Mouse (Mus musculus) intestine, embryonic 15.5 days (tissue): ENCODE results near the gene Dst. TPM values are rescaled to one million over a fixed set of nuclear protein-coding genes. Genes with fewer than 3 reads are reported as not detected.
A peak's percentile ranks its signal among the peaks of the same experiment; 100 is the strongest.

Experiments
- ATAC-seq: fragments of 200-750 bp; cut with Nextera tagmentation; 2 replicates; pipeline ENCODE4 v1.8.0; 2017; ENCODE audit warnings: moderate TSS enrichment, moderate library complexity
- H3K27ac ChIP-seq: fragments of 300-500 bp; sonication (generic); 2 replicates; pipeline ENCODE4 v1.5.1; 2015; ENCODE audit warnings: mild to moderate bottlenecking, inconsistent platforms
- H3K27me3 ChIP-seq: fragments of 300-500 bp; sonication (generic); replicated peaks from 2 replicates; pipeline ENCODE4 v1.6.1; 2015; ENCODE audit warnings: inconsistent platforms
- H3K36me3 ChIP-seq: fragments of 300-500 bp; sonication (generic); 2 replicates; pipeline ENCODE4 v1.6.1; 2015; ENCODE audit warnings: inconsistent platforms
- H3K4me1 ChIP-seq: fragments of 300-500 bp; sonication (generic); replicated peaks from 2 replicates; pipeline ENCODE4 v1.6.1; 2015; ENCODE audit warnings: inconsistent platforms
- H3K4me2 ChIP-seq: fragments of 300-500 bp; sonication (generic); replicated peaks from 2 replicates; pipeline ENCODE4 v1.6.1; 2015; ENCODE audit warnings: mild to moderate bottlenecking, inconsistent platforms
- H3K4me3 ChIP-seq: fragments of 300-500 bp; sonication (generic); replicated peaks from 2 replicates; pipeline ENCODE4 v1.5.1; 2015; ENCODE audit warnings: inconsistent platforms
- H3K9ac ChIP-seq: fragments of 300-500 bp; sonication (generic); 2 replicates; pipeline ENCODE4 v1.6.1; 2015; ENCODE audit warnings: inconsistent platforms
- H3K9me3 ChIP-seq: fragments of 300-500 bp; sonication (generic); 2 replicates; pipeline ENCODE4 v1.6.1; 2016; ENCODE audit warnings: inconsistent platforms
- WGBS: fragments of 180-500 bp; shearing (Covaris S2); methylation state at CpG from one replicate; pipeline ENCODE4 v1.1.7; 2015; 5-methylcytosine and 5-hydroxymethylcytosine counted together
- polyA plus RNA-seq: library from polyadenylated mRNA; unstranded; fragments of >200 nt; fragmentation: Nextera tagmentation; extraction: Ambion mirVana; gene quantifications from 2 replicates; pipeline ENCODE4 v1.2.1, GENCODE M21; 2015

Gene Dst
- polyA plus RNA-seq, 1 experiment from 2014 or later = 19.2 TPM

- no peak overlapping the region for H3K27ac ChIP-seq
- no peak overlapping the region for H3K4me2 ChIP-seq
- H3K4me1 ChIP-seq = peaks cover 4% of the 10 kb centered on the region; the same call in 1 of the 2 replicates
- H3K36me3 ChIP-seq = no peaks in the 10 kb centered on the region
- WGBS = 55% methylated on average over 4 of the region's 4 CpGs
- H3K27me3 ChIP-seq = no peaks in the 10 kb centered on the region
- no peaks in the 10 kb centered on the region for H3K9me3 ChIP-seq
- no peak for ATAC-seq
- H3K4me3 ChIP-seq = no peak overlapping the region
- H3K9ac ChIP-seq = no peak overlapping the region
These were observed 192.4 kb downstream of the Dst start for GRCm38 (mm10) chr1:34100385-34100784.

GRCm38 (mm10) chr1:34102604-34103003 is 194.6 kb downstream of the Dst start:
- Histone ChIP-seq H3K9me3 (no peaks in the 10 kb centered on the region), H3K4me1 (peaks cover 4% of the 10 kb centered on the region), H3K27ac (no peak overlapping the region), H3K27me3 (no peaks in the 10 kb centered on the region), H3K4me2 (no peak overlapping the region), H3K36me3 (no peaks in the 10 kb centered on the region), H3K4me3 (no peak overlapping the region), H3K9ac (no peak overlapping the region)
- ATAC-seq = no peak
- WGBS = 94% methylated on average over 2 of the region's 2 CpGs

GRCm38 (mm10) chr1:34103176-34103575 is 195.2 kb downstream of the Dst start:
- Histone ChIP-seq H3K36me3 (no peaks in the 10 kb centered on the region), H3K9me3 (no peaks in the 10 kb centered on the region), H3K27ac (no peak overlapping the region), H3K4me1 (peaks cover 4% of the 10 kb centered on the region), H3K27me3 (no peaks in the 10 kb centered on the region), H3K4me3 (no peak overlapping the region), H3K4me2 (0 out of 2 replicates have a peak overlapping the region, but pooled peaks have one; percentile 18), H3K9ac (no peak overlapping the region; the same call in 1 of the 2 replicates)
- no peak for ATAC-seq
- 67% methylated on average over 3 of the region's 3 CpGs for WGBS

- H3K4me1 ChIP-seq = peaks cover 4% of the 10 kb centered on the region
- no peaks in the 10 kb centered on the region for H3K36me3 ChIP-seq
- peak overlapping the region; percentile 18; the same call in 1 of the 2 replicates for H3K4me2 ChIP-seq
- H3K27ac ChIP-seq = no peak overlapping the region
- WGBS = 2% methylated on average over 3 of the region's 3 CpGs
- H3K9me3 ChIP-seq = no peaks in the 10 kb centered on the region
- H3K4me3 ChIP-seq = no peak overlapping the region
- ATAC-seq = peak; percentile 77
- H3K27me3 ChIP-seq = no peaks in the 10 kb centered on the region
- H3K9ac ChIP-seq = peak overlapping the region; percentile 6; the same call in 1 of the 2 replicates
These were observed 195.7 kb downstream of the Dst start for GRCm38 (mm10) chr1:34103713-34104172.

GRCm38 (mm10) chr1:34104846-34105245 is 196.8 kb downstream of the Dst start:
- ATAC-seq = peak; percentile 57
- H3K4me2 ChIP-seq = no peak overlapping the region
- H3K27me3 ChIP-seq = no peaks in the 10 kb centered on the region
- H3K4me3 ChIP-seq = no peak overlapping the region
- no peak overlapping the region for H3K9ac ChIP-seq
- H3K36me3 ChIP-seq = no peaks in the 10 kb centered on the region
- H3K4me1 ChIP-seq = peaks cover 4% of the 10 kb centered on the region
- no peaks in the 10 kb centered on the region for H3K9me3 ChIP-seq
- WGBS = 19% methylated on average over 8 of the region's 8 CpGs
- no peak overlapping the region for H3K27ac ChIP-seq

- H3K4me1 ChIP-seq = peaks cover 4% of the 10 kb centered on the region
- no peaks in the 10 kb centered on the region for H3K36me3 ChIP-seq
- H3K4me3 ChIP-seq = no peak overlapping the region
- no peaks in the 10 kb centered on the region for H3K27me3 ChIP-seq
- no peak overlapping the region for H3K9ac ChIP-seq
- H3K4me2 ChIP-seq = no peak overlapping the region
- ATAC-seq = no peak
- no peaks in the 10 kb centered on the region for H3K9me3 ChIP-seq
- no peak overlapping the region for H3K27ac ChIP-seq
- 35% methylated on average over 8 of the region's 8 CpGs for WGBS
These were observed 198.6 kb downstream of the Dst start for GRCm38 (mm10) chr1:34106606-34107005.

DNA sequence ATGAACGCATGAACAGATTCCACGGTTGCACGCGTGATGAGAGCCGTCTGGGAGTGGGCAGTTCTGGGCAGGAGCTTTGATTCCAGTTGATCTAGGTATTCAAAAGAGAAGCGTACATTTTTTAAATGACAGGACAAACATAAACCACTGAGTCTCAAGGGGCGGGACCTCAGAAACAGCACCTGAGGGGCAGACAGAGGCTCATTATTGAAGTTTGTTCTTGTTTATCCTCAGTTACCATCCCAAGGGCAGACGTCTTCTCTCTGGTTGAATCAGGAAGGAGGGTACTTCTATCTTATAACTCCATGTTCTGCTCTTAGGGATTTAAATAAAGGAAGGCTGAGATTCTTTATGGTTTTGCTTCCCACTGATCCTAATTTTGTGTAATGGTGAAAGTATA is 199.1 kb downstream of the Dst start:
- Histone ChIP-seq H3K9ac (no peak overlapping the region), H3K4me1 (peaks cover 4% of the 10 kb centered on the region), H3K4me2 (no peak overlapping the region), H3K27me3 (no peaks in the 10 kb centered on the region), H3K9me3 (no peaks in the 10 kb centered on the region), H3K27ac (no peak overlapping the region), H3K36me3 (no peaks in the 10 kb centered on the region), H3K4me3 (no peak overlapping the region)
- ATAC-seq = no peak
- WGBS = 58% methylated on average over 8 of the region's 8 CpGs

- ATAC-seq = no peak
- Histone ChIP-seq H3K4me3 (no peak overlapping the region), H3K27me3 (no peaks in the 10 kb centered on the region), H3K9ac (no peak overlapping the region), H3K9me3 (no peaks in the 10 kb centered on the region), H3K36me3 (no peaks in the 10 kb centered on the region), H3K27ac (no peak overlapping the region), H3K4me2 (no peak overlapping the region), H3K4me1 (peaks cover 4% of the 10 kb centered on the region)
- WGBS = 53% methylated on average over 6 of the region's 6 CpGs
These were observed 201.7 kb downstream of the Dst start for GRCm38 (mm10) chr1:34109599-34110210.

DNA sequence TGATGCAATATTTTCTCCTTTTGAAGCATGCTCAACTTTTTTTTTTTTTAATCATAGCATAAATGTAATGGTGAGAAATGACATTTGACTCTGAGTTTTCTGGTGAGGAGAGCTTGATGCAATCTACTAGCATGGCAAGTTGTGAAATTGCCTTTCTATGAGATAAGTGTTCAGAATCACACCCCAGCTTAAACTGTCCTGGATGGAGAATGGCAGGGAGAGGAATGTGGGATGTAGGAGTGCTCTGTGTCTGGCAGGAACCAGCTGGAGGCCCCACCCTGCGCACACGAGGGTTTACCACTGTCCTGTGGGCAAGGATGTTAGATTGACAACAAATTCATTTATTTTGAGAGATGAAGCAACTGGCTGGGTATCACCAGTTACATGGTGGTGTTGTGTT is 202.8 kb downstream of the Dst start:
- H3K9ac ChIP-seq = no peak overlapping the region
- no peaks in the 10 kb centered on the region for H3K36me3 ChIP-seq
- 0 out of 2 replicates have a peak, but pooled peaks have one; percentile 28 for ATAC-seq
- H3K27me3 ChIP-seq = no peaks in the 10 kb centered on the region
- no peaks in the 10 kb centered on the region; the same call in 1 of the 2 replicates for H3K4me1 ChIP-seq
- no peak overlapping the region for H3K4me3 ChIP-seq
- no peak overlapping the region for H3K4me2 ChIP-seq
- no peak overlapping the region for H3K27ac ChIP-seq
- H3K9me3 ChIP-seq = no peaks in the 10 kb centered on the region
- WGBS = 49% methylated on average over 2 of the region's 2 CpGs

DNA sequence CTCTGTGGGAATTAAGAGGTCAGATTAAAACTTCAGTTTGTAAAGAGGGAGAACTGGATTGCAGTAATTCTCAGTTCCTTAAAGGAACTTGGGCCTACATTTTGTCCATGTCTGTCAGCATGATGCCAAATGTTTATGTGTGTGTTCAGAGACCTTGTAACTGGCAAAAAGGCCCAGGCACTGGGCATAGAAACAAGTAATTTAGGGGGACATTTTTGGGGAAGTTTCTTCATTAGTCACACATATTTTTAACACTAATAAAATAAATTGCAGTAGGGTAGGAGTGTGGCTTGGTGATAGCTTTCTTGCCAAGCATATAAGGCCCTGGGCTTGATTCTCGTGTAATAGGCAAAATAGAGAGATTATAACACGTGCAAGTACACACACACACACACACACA is 203.9 kb downstream of the Dst start:
- Histone ChIP-seq H3K9ac (no peak overlapping the region), H3K4me2 (no peak overlapping the region), H3K27me3 (no peaks in the 10 kb centered on the region), H3K4me3 (no peak overlapping the region), H3K9me3 (no peaks in the 10 kb centered on the region), H3K4me1 (no peaks in the 10 kb centered on the region; the same call in 1 of the 2 replicates), H3K27ac (no peak overlapping the region), H3K36me3 (no peaks in the 10 kb centered on the region)
- WGBS = 90% methylated on average over 2 of the region's 2 CpGs
- ATAC-seq = no peak

- Histone ChIP-seq H3K4me3 (no peak overlapping the region), H3K27ac (no peak overlapping the region), H3K9me3 (no peaks in the 10 kb centered on the region), H3K27me3 (no peaks in the 10 kb centered on the region), H3K4me1 (no peaks in the 10 kb centered on the region), H3K4me2 (no peak overlapping the region), H3K9ac (no peak overlapping the region), H3K36me3 (no peaks in the 10 kb centered on the region)
- no peak for ATAC-seq
- WGBS = 55% methylated on average over 11 of the region's 11 CpGs
These were observed 208.4 kb downstream of the Dst start for GRCm38 (mm10) chr1:34116444-34116843.

GRCm38 (mm10) chr1:34117056-34117455 is 209.0 kb downstream of the Dst start:
- H3K9me3 ChIP-seq = no peaks in the 10 kb centered on the region
- H3K4me1 ChIP-seq = no peaks in the 10 kb centered on the region
- 87% methylated on average over 9 of the region's 9 CpGs for WGBS
- H3K9ac ChIP-seq = no peak overlapping the region
- H3K27me3 ChIP-seq = no peaks in the 10 kb centered on the region
- H3K36me3 ChIP-seq = no peaks in the 10 kb centered on the region
- no peak overlapping the region for H3K4me3 ChIP-seq
- no peak overlapping the region for H3K27ac ChIP-seq
- ATAC-seq = no peak
- no peak overlapping the region for H3K4me2 ChIP-seq

- 27% methylated on average over 3 of the region's 3 CpGs for WGBS
- Histone ChIP-seq H3K27ac (no peak overlapping the region), H3K9me3 (no peaks in the 10 kb centered on the region), H3K9ac (no peak overlapping the region), H3K27me3 (no peaks in the 10 kb centered on the region), H3K4me2 (no peak overlapping the region), H3K36me3 (no peaks in the 10 kb centered on the region), H3K4me3 (no peak overlapping the region), H3K4me1 (no peaks in the 10 kb centered on the region)
- no peak for ATAC-seq
These were observed 209.7 kb downstream of the Dst start for GRCm38 (mm10) chr1:34117709-34118108.
